Mouse (Mus musculus): ENCODE data around the gene Pim2. TPM values are rescaled to one million over a fixed set of nuclear protein-coding genes. Genes with fewer than 3 reads are reported as not detected.

Pim2 gene
- polyA plus RNA-seq, 1 experiment from 2014 or later, result 3.3 TPM

DNA sequence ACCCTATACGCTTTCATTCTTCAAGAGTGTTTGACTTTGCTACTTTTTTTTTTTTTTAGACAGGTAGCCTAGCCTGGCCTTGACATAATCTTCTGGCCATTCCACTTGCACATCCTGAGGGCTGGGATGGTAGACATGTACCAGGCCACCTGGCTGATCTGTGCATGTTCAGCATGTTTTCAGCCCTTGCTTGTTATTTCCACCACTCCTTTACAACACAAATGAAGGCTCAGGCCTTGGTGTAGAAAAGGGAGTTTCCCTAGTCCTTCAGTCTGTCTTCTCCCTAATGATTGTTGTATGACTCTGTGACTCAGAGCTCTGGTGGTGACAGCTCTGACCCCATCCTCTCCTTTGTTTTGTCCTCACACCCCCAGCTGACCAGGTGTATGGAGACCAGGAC is 10.9 kb upstream of the Pim2 start:
- H3K9ac ChIP-seq (replicated peaks), result no peak overlapping the region
- no peaks in the 10 kb centered on the region for H3K27me3 ChIP-seq (ENCODE audit: insufficient read depth, low read length)
- H3K9me3 ChIP-seq (ENCODE audit: low read length), result no peaks in the 10 kb centered on the region
- H3K36me3 ChIP-seq (replicated peaks; ENCODE audit: insufficient read depth, low read length), result peaks cover 24% of the 10 kb centered on the region
- no peak overlapping the region for H3K27ac ChIP-seq (ENCODE audit: low read depth)
- TF ChIP-seq EP300 (IDR thresholded peaks at IDR 0.05; ENCODE audit: low read depth), result no peak
- ATAC-seq (no peak), DNase-seq (no peak)
- no peak overlapping the region for H3K4me2 ChIP-seq (ENCODE audit: low read depth, low read length)
- 94% methylated on average over 1 of the region's 1 CpGs for WGBS (ENCODE audit: insufficient replicate concordance)
- H3K4me3 ChIP-seq (ENCODE audit: low read depth, low read length), result no peak overlapping the region
- H3K4me1 ChIP-seq (ENCODE audit: insufficient read depth), result 0 out of 2 replicates have a peak, but pooled peaks cover 5% of the 10 kb centered on the region

DNA sequence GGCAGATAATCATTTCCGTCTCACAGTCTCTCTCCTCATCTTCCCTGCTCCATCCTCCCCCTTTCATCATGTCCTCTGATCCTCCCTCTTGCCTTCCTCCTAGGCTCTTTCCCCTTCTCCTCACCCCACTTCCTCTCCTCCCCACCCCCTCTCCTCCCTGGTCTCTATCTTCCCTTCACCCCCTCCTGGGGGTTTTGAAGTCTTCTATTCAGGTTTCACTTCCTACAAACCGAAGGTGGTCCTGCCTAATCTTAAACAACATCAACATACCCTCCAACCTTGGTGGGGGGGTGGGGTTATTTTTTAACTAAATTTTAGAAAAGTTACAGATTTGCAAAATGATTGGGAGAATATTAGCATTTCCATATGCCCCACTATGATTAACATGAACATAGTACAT is 9.6 kb upstream of the Pim2 start:
- TF ChIP-seq EP300 (IDR thresholded peaks at IDR 0.05; ENCODE audit: low read depth) (no peak), CTCF (IDR thresholded peaks at IDR 0.05; ENCODE audit: low read depth) (no peak)
- H3K4me2 ChIP-seq (ENCODE audit: low read depth, low read length), result no peak overlapping the region

DNA sequence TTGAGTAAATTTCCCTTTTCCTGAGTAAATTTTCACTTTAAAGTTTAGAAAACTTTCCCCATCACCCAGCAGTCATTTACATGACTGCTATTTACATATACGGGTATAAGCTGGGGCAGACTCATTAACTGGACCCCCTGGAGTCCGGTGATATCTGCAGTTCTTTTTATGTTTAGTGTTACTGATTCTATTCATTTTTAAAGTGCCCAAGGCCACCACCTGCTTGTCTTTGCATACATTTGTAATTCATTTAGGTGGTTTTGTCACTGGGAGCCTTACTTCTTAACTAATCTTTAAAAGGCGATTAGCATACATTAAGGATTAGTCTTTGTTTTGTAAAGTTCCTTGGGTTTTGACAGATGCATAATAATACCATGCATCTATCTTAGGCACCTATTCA is 8.2 kb upstream of the Pim2 start:
- 63% methylated on average over 3 of the region's 3 CpGs for WGBS (ENCODE audit: insufficient replicate concordance)
- DNase-seq (no peak), ATAC-seq (no peak)
- Histone ChIP-seq H3K4me3 (ENCODE audit: low read depth, low read length) (no peak overlapping the region), H3K4me2 (ENCODE audit: low read depth, low read length) (no peak overlapping the region), H3K27ac (ENCODE audit: low read depth) (no peak overlapping the region), H3K36me3 (replicated peaks; ENCODE audit: insufficient read depth, low read length) (peaks cover 47% of the 10 kb centered on the region), H3K9ac (replicated peaks) (no peak overlapping the region), H3K27me3 (ENCODE audit: insufficient read depth, low read length) (no peaks in the 10 kb centered on the region), H3K9me3 (ENCODE audit: low read length) (no peaks in the 10 kb centered on the region), H3K4me1 (ENCODE audit: insufficient read depth) (0 out of 2 replicates have a peak, but pooled peaks cover 5% of the 10 kb centered on the region)
- no peak for TF ChIP-seq EP300 (IDR thresholded peaks at IDR 0.05; ENCODE audit: low read depth)
- TF ChIP-seq CTCF (IDR thresholded peaks at IDR 0.05; ENCODE audit: low read depth), result no peak

More for the DNA sequence above, 9.6 kb upstream of the Pim2 start:
- Histone ChIP-seq H3K9me3 (ENCODE audit: low read length) (no peaks in the 10 kb centered on the region), H3K36me3 (replicated peaks; ENCODE audit: insufficient read depth, low read length) (peaks cover 37% of the 10 kb centered on the region), H3K4me3 (ENCODE audit: low read depth, low read length) (no peak overlapping the region), H3K9ac (replicated peaks) (no peak overlapping the region), H3K27me3 (ENCODE audit: insufficient read depth, low read length) (no peaks in the 10 kb centered on the region), H3K4me1 (ENCODE audit: insufficient read depth) (0 out of 2 replicates have a peak, but pooled peaks cover 5% of the 10 kb centered on the region), H3K27ac (ENCODE audit: low read depth) (no peak overlapping the region)
- 54% methylated on average over 2 of the region's 2 CpGs for WGBS (ENCODE audit: insufficient replicate concordance)
- DNase-seq, result no peak
- no peak for ATAC-seq

DNA sequence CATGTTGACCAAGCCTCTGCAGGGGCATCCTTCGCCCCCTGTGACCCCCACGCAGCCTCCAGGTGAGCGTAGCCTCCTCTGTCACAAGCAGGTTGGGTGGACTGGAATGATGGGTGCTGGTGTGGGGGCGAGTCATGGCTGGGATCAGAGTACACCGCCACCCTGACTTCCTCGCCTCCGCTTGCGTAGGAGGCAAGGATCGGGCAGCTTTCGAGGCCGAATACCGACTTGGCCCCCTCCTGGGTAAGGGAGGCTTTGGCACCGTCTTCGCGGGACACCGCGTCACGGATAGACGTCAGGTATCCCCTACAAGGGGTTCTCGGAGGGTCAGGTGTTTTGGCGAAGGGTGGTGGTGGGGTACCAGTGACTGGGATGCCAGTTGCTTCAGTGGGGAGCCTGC is 433 bp downstream of the Pim2 start:
- no peaks in the 10 kb centered on the region for H3K27me3 ChIP-seq (ENCODE audit: insufficient read depth, low read length)
- peak; percentile 4; the same call in 1 of the 2 replicates for ATAC-seq
- WGBS (ENCODE audit: insufficient replicate concordance), result 22% methylated on average over 21 of the region's 21 CpGs

DNA sequence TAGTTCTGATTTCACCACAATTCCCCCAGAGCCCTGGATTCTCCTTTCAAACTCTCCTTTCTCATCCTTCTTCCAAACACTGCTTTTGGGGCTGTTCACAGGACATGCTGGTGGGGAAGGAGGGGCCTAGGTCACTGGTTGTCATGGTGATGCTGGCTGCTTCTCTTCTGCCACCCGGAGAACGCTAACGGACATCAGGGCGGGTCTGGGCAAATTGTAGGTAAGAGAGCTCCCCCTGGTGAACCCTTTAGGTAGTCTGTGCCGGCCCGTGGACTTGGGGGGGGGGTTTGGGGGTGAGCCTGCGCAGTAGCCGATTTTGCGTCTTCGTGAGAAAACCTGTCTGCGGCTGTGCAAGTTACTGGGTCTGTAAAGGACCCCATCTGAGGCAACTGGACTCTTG is 1.8 kb downstream of the Pim2 start:
- no peak overlapping the region for H3K9ac ChIP-seq (replicated peaks)
- no peak overlapping the region for H3K4me3 ChIP-seq (ENCODE audit: low read depth, low read length)
- H3K4me1 ChIP-seq (ENCODE audit: insufficient read depth), result peaks cover 7% of the 10 kb centered on the region

More for the DNA sequence above, 433 bp downstream of the Pim2 start:
- no peak for DNase-seq
- H3K4me1 ChIP-seq (ENCODE audit: insufficient read depth), result peaks cover 5% of the 10 kb centered on the region; the same call in 1 of the 2 replicates
- no peaks in the 10 kb centered on the region for H3K9me3 ChIP-seq (ENCODE audit: low read length)
- H3K36me3 ChIP-seq (replicated peaks; ENCODE audit: insufficient read depth, low read length), result peaks cover 10% of the 10 kb centered on the region
- no peak for TF ChIP-seq EP300 (IDR thresholded peaks at IDR 0.05; ENCODE audit: low read depth)
- TF ChIP-seq CTCF (IDR thresholded peaks at IDR 0.05; ENCODE audit: low read depth), result no peak
- H3K9ac ChIP-seq (replicated peaks), result peak overlapping the region; percentile 55
- peak overlapping the region; percentile 84 for H3K4me2 ChIP-seq (ENCODE audit: low read depth, low read length)
- H3K27ac ChIP-seq (ENCODE audit: low read depth), result no peak overlapping the region
- H3K4me3 ChIP-seq (ENCODE audit: low read depth, low read length), result peak overlapping the region; percentile 52

DNA sequence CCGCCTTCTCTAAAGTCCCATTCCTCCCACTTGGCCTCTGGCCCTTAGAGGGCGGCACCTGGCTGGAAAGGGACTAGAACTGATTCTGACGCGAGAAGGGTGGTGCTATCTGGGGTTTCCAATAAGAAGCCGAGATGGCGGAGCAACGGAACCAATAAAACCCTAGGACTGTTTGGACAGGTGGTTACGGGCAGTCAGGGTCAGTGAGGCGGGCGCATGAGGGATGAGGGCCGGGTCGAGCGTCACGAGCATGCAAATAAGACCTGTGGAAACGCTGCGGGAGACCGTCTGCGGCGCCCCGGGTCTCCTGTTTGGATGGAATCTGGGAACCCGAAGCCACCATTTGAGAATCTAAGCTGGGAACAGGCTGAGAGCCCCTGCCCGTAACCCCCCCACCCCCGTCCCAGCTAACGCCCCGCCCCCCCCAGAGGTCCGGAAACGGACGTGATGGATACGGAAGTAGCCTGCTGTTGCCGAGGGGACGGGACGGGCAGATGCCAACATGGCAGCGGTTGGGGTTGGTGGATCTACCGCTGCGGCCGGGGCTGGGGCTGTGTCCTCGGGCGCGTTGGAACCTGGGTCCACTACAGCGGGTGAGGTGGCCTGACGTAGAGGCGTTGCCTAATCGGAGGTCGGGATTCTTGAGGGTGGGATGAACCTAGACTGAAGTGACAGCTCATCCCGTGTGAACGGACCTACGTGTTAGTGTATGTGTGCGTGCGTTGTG is 5.9 kb downstream of the Pim2 start, which contains the start of gene Slc35a2:
TSS of gene Slc35a2 (plus strand) at position 188 of the 727 bp plus-strand sequence.
- peak; percentile 80 for DNase-seq
- peak within 1 kb of the TSS; percentile 64 for H3K9ac ChIP-seq (replicated peaks)
- no peak for TF ChIP-seq EP300 (IDR thresholded peaks at IDR 0.05; ENCODE audit: low read depth)
- peak; percentile 41 for TF ChIP-seq CTCF (IDR thresholded peaks at IDR 0.05; ENCODE audit: low read depth)

More for the DNA sequence above, 1.8 kb downstream of the Pim2 start:
- 7% methylated on average over 11 of the region's 11 CpGs for WGBS (ENCODE audit: insufficient replicate concordance)
- Histone ChIP-seq H3K36me3 (replicated peaks; ENCODE audit: insufficient read depth, low read length) (no peaks in the 10 kb centered on the region), H3K9me3 (ENCODE audit: low read length) (no peaks in the 10 kb centered on the region), H3K27me3 (ENCODE audit: insufficient read depth, low read length) (no peaks in the 10 kb centered on the region), H3K27ac (ENCODE audit: low read depth) (no peak overlapping the region), H3K4me2 (ENCODE audit: low read depth, low read length) (peak overlapping the region; percentile 84; the same call in 1 of the 2 replicates)
- ATAC-seq, result no peak
- DNase-seq, result peak; percentile 65
- peak; percentile 62 for TF ChIP-seq CTCF (IDR thresholded peaks at IDR 0.05; ENCODE audit: low read depth)
- no peak for TF ChIP-seq EP300 (IDR thresholded peaks at IDR 0.05; ENCODE audit: low read depth)

More for the DNA sequence above, 5.9 kb downstream of the Pim2 start, which contains the start of gene Slc35a2:
- 12% methylated on average over 49 of the region's 49 CpGs for WGBS (ENCODE audit: insufficient replicate concordance)
- Histone ChIP-seq H3K9me3 (ENCODE audit: low read length) (no peaks in the 10 kb centered on the region), H3K27ac (ENCODE audit: low read depth) (peak within 1 kb of the TSS; percentile 75), H3K4me1 (ENCODE audit: insufficient read depth) (peaks cover 8% of the 10 kb centered on the region), H3K4me3 (ENCODE audit: low read depth, low read length) (peak within 1 kb of the TSS; percentile 60), H3K4me2 (ENCODE audit: low read depth, low read length) (peak within 1 kb of the TSS; percentile 75), H3K27me3 (ENCODE audit: insufficient read depth, low read length) (no peaks in the 10 kb centered on the region), H3K36me3 (replicated peaks; ENCODE audit: insufficient read depth, low read length) (no peaks in the 10 kb centered on the region)
- ATAC-seq, result peak; percentile 98
